Mouse (Mus musculus): ENCODE results near the gene Psors1c2.

DNA sequence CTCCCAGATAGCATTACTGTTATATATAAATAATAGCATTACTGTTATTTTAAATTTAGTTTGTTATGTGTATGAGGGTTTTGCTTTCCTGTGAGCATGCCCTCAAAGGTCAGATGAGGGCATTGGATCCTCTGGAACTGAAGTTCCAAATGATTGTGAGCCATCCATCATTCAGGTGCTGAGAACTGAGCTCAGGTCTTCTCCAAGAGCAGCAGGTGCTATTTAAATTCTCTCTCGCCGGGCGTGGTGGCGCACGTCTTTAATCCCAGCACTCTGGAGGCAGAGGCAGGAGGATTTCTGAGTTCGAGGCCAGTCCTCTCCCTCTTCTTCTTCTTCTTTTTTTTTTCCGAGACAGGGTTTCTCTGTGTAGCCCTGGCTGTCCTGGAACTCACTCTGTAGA, 35.9 kb upstream of the Psors1c2 start:
- TF ChIP-seq CTCF (IDR thresholded peaks at IDR 0.05; ENCODE audit: low read depth, low read length) (no peak), EP300 (IDR thresholded peaks at IDR 0.05; ENCODE audit: insufficient read depth, low read depth, low read length) (no peak), POLR2A (IDR thresholded peaks at IDR 0.05; ENCODE audit: insufficient read depth, low read length) (no peak)
